Mouse (Mus musculus) ovary, adult 2 months (tissue): Measurements from ENCODE around the gene Galnt6. TPM values are rescaled to one million over a fixed set of nuclear protein-coding genes. Genes with fewer than 3 reads are reported as not detected.

ENCODE experiments used
- polyA plus RNA-seq: library from polyadenylated mRNA; depleted of rRNA; stranded (reverse); fragments of >200 nt; gene quantifications from 2 replicates; pipeline ENCODE4 v1.2.3, GENCODE M21; 2012; rRNA removed

Galnt6 gene
- polyA plus RNA-seq: 0.85 and 1.5 TPM in 2 replicates

DNA sequence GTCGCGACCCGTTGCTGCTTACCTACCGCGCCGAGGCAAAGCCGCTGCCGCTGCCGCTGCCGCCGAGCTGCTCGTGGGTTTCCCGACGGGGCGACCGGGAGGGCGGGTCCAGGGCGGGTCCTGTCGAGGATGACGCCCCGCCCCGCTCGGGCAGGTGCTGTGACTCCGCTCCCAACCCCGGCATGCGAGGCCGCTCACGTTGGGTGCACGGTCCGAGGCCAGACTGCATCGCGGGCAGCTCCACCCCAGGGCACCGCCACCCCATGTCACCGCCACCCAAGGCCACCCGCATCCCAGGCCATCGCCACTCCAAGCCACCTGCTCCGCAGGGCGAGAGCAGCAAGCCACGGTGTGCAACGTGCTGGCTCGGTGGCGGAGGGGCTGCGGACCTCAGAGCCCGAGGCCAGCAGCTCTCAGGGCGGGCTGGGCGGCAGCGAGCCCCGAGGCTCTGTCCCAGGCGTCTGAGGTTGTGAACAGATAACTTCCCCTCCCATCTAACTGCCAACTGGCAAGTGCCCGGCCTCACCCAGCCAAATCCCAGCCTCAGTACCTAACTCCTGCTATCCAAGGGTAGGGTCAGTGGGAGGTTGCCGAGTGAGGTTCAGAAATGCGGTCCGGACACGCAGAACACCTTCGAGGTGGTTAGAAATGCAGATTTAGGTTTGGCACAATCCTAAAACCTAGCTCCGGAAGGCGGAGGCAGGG lies at the start of gene Galnt6:
Gene Galnt6, minus strand, starts transcription at position 96 of the 705 bp plus-strand sequence.

DNA sequence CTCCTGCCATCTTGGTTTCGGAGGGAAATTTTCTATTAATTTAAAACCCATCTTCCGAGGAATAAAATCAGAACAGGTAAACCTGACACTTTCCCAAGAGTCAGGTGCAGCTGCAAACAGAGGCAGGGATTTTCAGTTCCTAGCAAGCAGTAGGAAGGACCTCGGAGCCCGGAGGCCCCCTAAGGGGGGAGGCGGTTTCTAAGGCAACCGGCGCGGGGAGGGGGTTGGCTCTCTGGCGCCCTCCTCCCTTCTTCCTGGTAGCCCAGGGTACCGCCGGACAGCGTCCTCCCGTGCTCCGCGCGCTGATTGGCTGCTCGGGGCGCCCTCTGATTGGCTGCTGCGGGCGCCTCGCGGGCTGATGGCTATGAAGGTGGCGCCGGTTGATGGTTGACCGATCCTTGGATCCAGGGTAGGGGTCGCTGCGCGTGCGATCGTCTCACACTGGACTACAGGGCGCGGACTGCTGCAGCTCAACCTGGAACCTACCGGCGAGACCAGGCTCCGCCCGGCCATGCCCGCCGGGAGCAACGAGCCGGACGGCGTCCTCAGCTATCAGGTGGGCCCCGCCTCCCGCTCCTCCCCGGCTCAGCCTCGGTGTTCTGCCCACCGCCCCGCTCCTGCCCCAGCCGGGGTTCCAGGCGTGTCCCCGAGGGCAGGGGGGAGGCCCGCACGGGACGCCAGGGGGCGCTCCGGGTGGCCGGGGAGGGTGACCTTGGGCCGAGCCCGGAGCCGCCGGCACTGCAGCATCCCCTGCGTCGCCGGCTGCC lies 32.4 kb upstream of the Galnt6 start, which contains the start of gene Slc4a8:
Gene Slc4a8, plus strand, starts transcription at position 329 of the 767 bp plus-strand sequence.

DNA sequence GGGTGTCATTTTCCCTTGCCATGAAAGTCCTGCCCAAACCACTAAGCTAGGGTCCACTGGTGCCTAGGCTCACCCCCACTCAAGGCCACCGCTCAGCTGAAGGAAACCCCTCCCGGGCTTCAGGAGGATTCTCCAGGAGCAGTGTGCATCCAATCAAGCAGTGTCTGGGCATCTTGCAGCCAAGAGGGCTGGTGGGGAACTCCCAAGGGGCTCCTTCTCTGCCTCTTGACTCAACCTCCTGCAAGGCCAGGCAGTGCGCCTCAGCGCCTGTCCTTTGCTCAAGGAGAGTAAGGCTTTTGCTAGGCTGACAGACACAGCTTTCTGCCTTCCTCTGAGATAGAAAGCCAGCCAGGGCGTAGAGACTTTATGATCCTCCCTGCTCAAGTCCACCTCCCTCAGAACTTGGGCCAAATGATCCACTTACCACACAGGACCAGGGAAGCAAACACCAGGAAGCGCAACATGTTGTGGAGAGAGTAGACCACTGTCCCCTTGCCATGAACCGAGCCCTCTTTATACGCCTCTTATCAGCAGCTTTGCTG lies 41.7 kb downstream of the Galnt6 start, which contains the start of gene Cela1:
Gene Cela1, minus strand, starts transcription at position 492 of the 542 bp plus-strand sequence.

DNA sequence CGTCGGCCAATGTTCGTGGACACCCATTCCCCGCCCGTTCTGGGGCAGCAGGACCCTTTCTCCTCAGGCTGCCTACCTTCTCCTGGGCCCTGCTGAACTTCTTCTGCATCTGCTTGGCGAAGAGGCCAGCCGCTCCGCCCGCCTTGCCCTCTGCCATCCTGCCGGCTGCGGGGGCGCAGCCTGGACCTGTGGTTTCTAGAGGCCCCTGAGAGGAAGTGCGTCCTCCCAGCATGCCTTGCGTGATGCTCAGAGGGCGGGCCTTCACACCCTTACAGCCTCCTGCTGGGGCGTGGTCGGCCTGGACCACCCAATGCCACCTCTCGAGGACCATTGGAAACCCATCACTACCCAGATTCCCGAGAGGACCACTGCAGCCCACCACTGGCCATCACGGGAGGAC lies 59.8 kb downstream of the Galnt6 start, which contains the start of gene Bin2:
Gene Bin2, minus strand, starts transcription at position 217 of the 400 bp plus-strand sequence.

Other genes with a start within 250 kb of the Galnt6 start
- 8.7 and 10.7 TPM in 2 replicates for gene Csrnp2, start 233.9 kb downstream of the Galnt6 start, polyA plus RNA-seq
- gene Tfcp2, start 177.4 kb downstream of the Galnt6 start, polyA plus RNA-seq: 14.9 and 16.3 TPM in 2 replicates
- 35.8 and 41.9 TPM in 2 replicates for gene Pou6f1, start 129.4 kb downstream of the Galnt6 start, polyA plus RNA-seq
- 826 and 901 TPM in 2 replicates for gene Dazap2, start 114.0 kb downstream of the Galnt6 start, polyA plus RNA-seq
- gene Smagp, start 92.4 kb downstream of the Galnt6 start, polyA plus RNA-seq: 43.2 and 43.8 TPM in 2 replicates
- 4.0 and 4.1 TPM in 2 replicates for gene Bin2, start 59.8 kb downstream of the Galnt6 start, polyA plus RNA-seq
- 11.4 and 17.6 TPM in 2 replicates for gene Cela1, start 41.5 kb downstream of the Galnt6 start, polyA plus RNA-seq
- gene Slc4a8, start 32.4 kb upstream of the Galnt6 start, polyA plus RNA-seq: 7.0 TPM in 2 replicates
- 0.61 and 0.80 TPM in 2 replicates for gene Scn8a, start 140.5 kb upstream of the Galnt6 start, polyA plus RNA-seq